12 mouse cellular contexts compared by ENCODE assay signal in genomic region chr1:107000424-107000823, GRCm38 (mm10). TPM values are rescaled to one million over a fixed set of nuclear protein-coding genes. Genes with fewer than 3 reads are reported as not detected.
DNase-seq lines count a peak whose midpoint lies in the region; ATAC-seq and TF ChIP-seq lines count a peak whose summit lies in the region.
"Had no signal": no experiment of that assay in that cellular context is flagged by ENCODE, and none has a peak within 500 bp of the region (broad histone marks: within the 10 kb centered on the region; RNA-seq: fewer than 3 reads in every experiment).

No protein-coding gene starts in this region.

- 0 out of 2 replicates have a peak, but pooled peaks have one; percentile 35 for ATAC-seq in hindbrain, postnatal 0 days
- no peak for ATAC-seq in hindbrain, embryonic 14.5 days (ENCODE audit: low FRiP score)
- ATAC-seq in intestine, embryonic 15.5 days, result no peak

- H3K9me3 ChIP-seq in hindbrain, postnatal 0 days (ENCODE audit: low read length), result no peaks in the 10 kb centered on the region
- H3K9me3 ChIP-seq in hindbrain, embryonic 14.5 days (ENCODE audit: control insufficient read depth, low read length), result no peaks in the 10 kb centered on the region
- no peaks in the 10 kb centered on the region for H3K9me3 ChIP-seq in heart, embryonic 10.5 days
- H3K9me3 ChIP-seq in intestine, embryonic 15.5 days, result no peaks in the 10 kb centered on the region
- H3K9me3 ChIP-seq: midbrain, embryonic 10.5 days had no signal

- H3K27me3 ChIP-seq in hindbrain, postnatal 0 days (ENCODE audit: insufficient read depth, low read length), result no peaks in the 10 kb centered on the region
- no peaks in the 10 kb centered on the region for H3K27me3 ChIP-seq in hindbrain, embryonic 14.5 days (ENCODE audit: control insufficient read depth, insufficient read depth, low read length)
- no peaks in the 10 kb centered on the region for H3K27me3 ChIP-seq in heart, embryonic 10.5 days (ENCODE audit: insufficient read depth, poor library complexity, severe bottlenecking)
- H3K27me3 ChIP-seq in intestine, embryonic 15.5 days (replicated peaks), result no peaks in the 10 kb centered on the region

- 53% methylated on average over 13 of the region's 13 CpGs for WGBS in hindbrain, postnatal 0 days
- 75% methylated on average over 13 of the region's 13 CpGs for WGBS in hindbrain, embryonic 14.5 days
- WGBS in heart, embryonic 10.5 days, result 51% methylated on average over 13 of the region's 13 CpGs
- WGBS in intestine, embryonic 15.5 days, result 74% methylated on average over 13 of the region's 13 CpGs

- no peaks in the 10 kb centered on the region for H3K36me3 ChIP-seq in hindbrain, postnatal 0 days (ENCODE audit: insufficient read depth, low read length)
- H3K36me3 ChIP-seq in hindbrain, embryonic 14.5 days (replicated peaks; ENCODE audit: control insufficient read depth, insufficient read depth), result no peaks in the 10 kb centered on the region
- H3K36me3 ChIP-seq in heart, embryonic 10.5 days, result no peaks in the 10 kb centered on the region
- no peaks in the 10 kb centered on the region for H3K36me3 ChIP-seq in intestine, embryonic 15.5 days
- H3K36me3 ChIP-seq: midbrain, embryonic 10.5 days had no signal

- no peak overlapping the region for H3K27ac ChIP-seq in hindbrain, postnatal 0 days
- H3K27ac ChIP-seq in hindbrain, embryonic 14.5 days, result no peak overlapping the region
- no peak overlapping the region for H3K27ac ChIP-seq in heart, embryonic 10.5 days
- H3K27ac ChIP-seq in intestine, embryonic 15.5 days, result no peak overlapping the region
- H3K27ac ChIP-seq: midbrain, embryonic 10.5 days had no signal

- H3K4me1 ChIP-seq in hindbrain, postnatal 0 days (ENCODE audit: insufficient read depth, low read length), result no peaks in the 10 kb centered on the region
- H3K4me1 ChIP-seq in hindbrain, embryonic 14.5 days (replicated peaks; ENCODE audit: control insufficient read depth, insufficient read depth, low read length), result no peaks in the 10 kb centered on the region
- no peaks in the 10 kb centered on the region; the same call in 1 of the 2 replicates for H3K4me1 ChIP-seq in heart, embryonic 10.5 days
- H3K4me1 ChIP-seq in intestine, embryonic 15.5 days (replicated peaks), result no peaks in the 10 kb centered on the region
- H3K4me1 ChIP-seq: midbrain, embryonic 10.5 days had no signal

- H3K4me2 ChIP-seq in hindbrain, postnatal 0 days (ENCODE audit: low read depth, low read length), result no peak overlapping the region
- no peak overlapping the region for H3K4me2 ChIP-seq in hindbrain, embryonic 14.5 days (replicated peaks)
- H3K4me2 ChIP-seq in intestine, embryonic 15.5 days (replicated peaks), result no peak overlapping the region

- no peak for TF ChIP-seq CTCF in hindbrain, postnatal 0 days (IDR thresholded peaks at IDR 0.05; ENCODE audit: low read depth)

- peak; percentile 47 for DNase-seq in hindbrain, postnatal 0 days (ENCODE audit: low spot score)
- DNase-seq in hindbrain, embryonic 14.5 days (ENCODE audit: low spot score), result no peak
- peak; percentile 3 for DNase-seq in right cerebral cortex, postnatal 4 days
- no peak for DNase-seq in right cerebral cortex, postnatal 14 days
- DNase-seq in heart, embryonic 10.5 days (ENCODE audit: low spot score), result peak; percentile 78
- peak; percentile 19 for DNase-seq in testis, postnatal 14 days (ENCODE audit: low spot score)
- no peak for DNase-seq in frontal cortex, postnatal 10 days (ENCODE audit: low spot score in 2 of 2)
- DNase-seq: thymus, postnatal 4 days had no signal

- no peak overlapping the region for H3K9ac ChIP-seq in hindbrain, postnatal 0 days (replicated peaks; ENCODE audit: low read length)
- H3K9ac ChIP-seq in hindbrain, embryonic 14.5 days, result no peak overlapping the region
- H3K9ac ChIP-seq in intestine, embryonic 15.5 days, result no peak overlapping the region

- H3K4me3 ChIP-seq in hindbrain, postnatal 0 days (ENCODE audit: low read length), result no peak overlapping the region
- no peak overlapping the region for H3K4me3 ChIP-seq in hindbrain, embryonic 14.5 days (replicated peaks; ENCODE audit: low read length)
- no peak overlapping the region for H3K4me3 ChIP-seq in heart, embryonic 10.5 days
- H3K4me3 ChIP-seq in intestine, embryonic 15.5 days (replicated peaks), result no peak overlapping the region
- H3K4me3 ChIP-seq: midbrain, embryonic 10.5 days had no signal

RNA-seq across cellular contexts. Expression of gene Serpinb13, which starts 19.6 kb away (rescaled TPM):
- not detected in 2 replicates for total RNA-seq in hindbrain, postnatal 0 days (2014; rRNA removed)
- polyA plus RNA-seq in hindbrain, postnatal 0 days (2015; fragmentation: Nextera tagmentation; extraction: Ambion mirVana), result not detected in 2 replicates
- not detected in 2 replicates for polyA plus RNA-seq in hindbrain, embryonic 14.5 days (2014; fragmentation: Nextera tagmentation; extraction: Ambion mirVana)
- polyA plus RNA-seq in heart, embryonic 10.5 days (2016; fragmentation: Nextera tagmentation; extraction: Ambion mirVana), result not detected in 2 replicates
- polyA plus RNA-seq in intestine, embryonic 15.5 days (2015; fragmentation: Nextera tagmentation; extraction: Ambion mirVana), result not detected in 2 replicates
- total RNA-seq: MEL had no signal
- polyA plus RNA-seq: intestine, embryonic 14.5 days; midbrain, embryonic 10.5 days had no signal

RNA-seq across cellular contexts. Expression of gene Serpinb3a, which starts 51.7 kb away (rescaled TPM):
- total RNA-seq in hindbrain, postnatal 0 days (2014; rRNA removed), result not detected in 2 replicates
- polyA plus RNA-seq in hindbrain, postnatal 0 days (2015; fragmentation: Nextera tagmentation; extraction: Ambion mirVana), result not detected in 2 replicates
- not detected in 2 replicates for polyA plus RNA-seq in hindbrain, embryonic 14.5 days (2014; fragmentation: Nextera tagmentation; extraction: Ambion mirVana)
- polyA plus RNA-seq in heart, embryonic 10.5 days (2016; fragmentation: Nextera tagmentation; extraction: Ambion mirVana), result not detected in 2 replicates
- not detected in 2 replicates for polyA plus RNA-seq in intestine, embryonic 15.5 days (2015; fragmentation: Nextera tagmentation; extraction: Ambion mirVana)
- total RNA-seq: MEL had no signal
- polyA plus RNA-seq: intestine, embryonic 14.5 days; midbrain, embryonic 10.5 days had no signal

Comparison
In these comparisons a context has a peak if more than half of its experiments do, and no peak if none do; other contexts are left out.
1. DNase-seq: peak in hindbrain, postnatal 0 days (single experiment), right cerebral cortex, postnatal 4 days (single experiment), heart, embryonic 10.5 days (single experiment) and testis, postnatal 14 days (single experiment); none in hindbrain, embryonic 14.5 days (single experiment), right cerebral cortex, postnatal 14 days (single experiment) and frontal cortex, postnatal 10 days (0 of 2).